Mouse (Mus musculus): Measurements from ENCODE around the gene Grik3.

DNA sequence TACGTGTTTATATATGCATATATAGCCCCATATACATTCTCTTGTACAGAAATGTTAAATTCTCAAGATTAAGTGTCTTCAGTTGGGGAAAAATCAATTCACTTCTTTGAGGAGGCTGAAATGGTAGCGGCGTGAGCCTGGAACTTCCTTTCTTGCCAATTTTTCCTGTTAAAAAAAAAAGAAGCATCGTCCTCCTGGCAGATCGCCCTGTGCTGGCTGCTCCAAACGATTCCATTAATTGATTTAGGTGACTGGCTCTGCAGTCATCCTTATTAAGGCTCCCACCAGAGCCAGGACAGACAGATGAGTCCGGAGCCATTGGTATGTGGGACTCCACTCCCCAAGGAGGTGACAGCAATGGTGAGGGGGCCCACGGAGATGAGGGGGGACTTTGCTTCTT, 209.8 kb downstream of the Grik3 start:
- TF ChIP-seq TAL1 (IDR thresholded peaks at IDR 0.05; ENCODE audit: low read length): no peak
- TF ChIP-seq GATA1 (IDR thresholded peaks at IDR 0.05; ENCODE audit: low read length): no peak
